Comparison of ENCODE assay signal across 19 mouse cellular contexts in the genomic region with DNA sequence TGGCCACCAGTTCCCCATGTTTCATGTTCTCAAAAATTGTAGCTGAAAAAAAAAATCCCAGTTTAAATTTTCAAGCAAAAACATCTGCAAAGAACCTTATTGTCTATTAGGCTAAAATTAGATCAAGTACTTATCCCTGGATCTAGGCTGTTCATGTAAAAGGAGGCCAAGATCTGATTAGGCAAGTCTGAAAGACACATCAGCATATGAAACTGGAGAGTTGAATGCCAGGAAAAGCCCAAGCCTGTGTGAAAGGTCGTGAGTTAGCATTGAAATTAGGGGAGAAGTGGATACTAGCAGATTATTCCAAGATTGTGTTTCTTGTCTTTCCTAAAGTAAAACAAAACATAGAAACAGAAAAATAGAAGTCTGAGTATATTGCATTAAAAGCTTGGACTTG.
"Had no signal": no experiment of that assay in that cellular context is flagged by ENCODE, and none has a peak within 500 bp of the region (broad histone marks: within the 10 kb centered on the region; RNA-seq: fewer than 3 reads in every experiment).

No protein-coding gene starts in this region.

- H3K9ac ChIP-seq: kidney, embryonic 15.5 days; limb, embryonic 12.5 days; limb, embryonic 15.5 days; liver, embryonic 12.5 days; liver, embryonic 15.5 days; lung, embryonic 15.5 days had no signal

- H3K4me3 ChIP-seq: kidney, embryonic 15.5 days; limb, embryonic 12.5 days; limb, embryonic 15.5 days; liver, embryonic 12.5 days; liver, embryonic 15.5 days; lung, embryonic 15.5 days; megakaryocyte, embryonic 14.5 days had no signal

- H3K27me3 ChIP-seq: kidney, embryonic 15.5 days; limb, embryonic 12.5 days; limb, embryonic 15.5 days; liver, embryonic 12.5 days; liver, embryonic 15.5 days; lung, embryonic 15.5 days; megakaryocyte, embryonic 14.5 days had no signal

- ATAC-seq: liver, embryonic 12.5 days had no signal

- H3K9me3 ChIP-seq: kidney, embryonic 15.5 days; limb, embryonic 12.5 days; limb, embryonic 15.5 days; liver, embryonic 12.5 days; liver, embryonic 15.5 days; lung, embryonic 15.5 days; megakaryocyte, embryonic 14.5 days had no signal

- H3K27ac ChIP-seq: kidney, embryonic 15.5 days; limb, embryonic 12.5 days; limb, embryonic 15.5 days; liver, embryonic 12.5 days; liver, embryonic 15.5 days; lung, embryonic 15.5 days; stomach, postnatal 0 days had no signal

- H3K4me2 ChIP-seq: kidney, embryonic 15.5 days; limb, embryonic 12.5 days; limb, embryonic 15.5 days; liver, embryonic 12.5 days; liver, embryonic 15.5 days; lung, embryonic 15.5 days; midbrain, embryonic 11.5 days had no signal

- H3K4me1 ChIP-seq: kidney, embryonic 15.5 days; limb, embryonic 15.5 days; liver, embryonic 12.5 days; liver, embryonic 15.5 days; lung, embryonic 15.5 days; megakaryocyte, embryonic 14.5 days had no signal

- H3K36me3 ChIP-seq: kidney, embryonic 15.5 days; limb, embryonic 12.5 days; limb, embryonic 15.5 days; liver, embryonic 12.5 days; liver, embryonic 15.5 days; lung, embryonic 15.5 days had no signal

- DNase-seq: kidney, postnatal 10 days; kidney, postnatal 4 days; left cerebral cortex, postnatal 4 days; lung, adult 18-20 months; lung, postnatal 10 days; lung, postnatal 36 days; midbrain, embryonic 14.5 days; thymus, adult 2 months; thymus, postnatal 14 days; thymus, postnatal 4 days had no signal
